Mouse (Mus musculus) heart, embryonic 15.5 days (tissue): ENCODE measurements around the gene Trim69. TPM values are rescaled to one million over a fixed set of nuclear protein-coding genes. Genes with fewer than 3 reads are reported as not detected.
"Not testable (repeated sequence)": the region's sequence is repeated elsewhere in the genome, so short reads cannot be mapped to it uniquely, and the experiment has no call there.

Experiments
- ATAC-seq: fragments of 200-750 bp; cut with Nextera tagmentation; replicated peaks from 2 replicates; pipeline ENCODE4 v1.8.0; 2017; ENCODE audit warnings: low read depth, moderate TSS enrichment; ENCODE audit not compliant: insufficient number of reproducible peaks, insufficient read depth, low FRiP score
- H3K27ac ChIP-seq: fragments of 300-500 bp; sonication (generic); 2 replicates; pipeline ENCODE4 v1.5.1; 2015; ENCODE audit warnings: mild to moderate bottlenecking, inconsistent platforms
- H3K27me3 ChIP-seq: fragments of 300-500 bp; sonication (generic); 2 replicates; pipeline ENCODE4 v1.6.1; 2015; ENCODE audit warnings: inconsistent platforms
- H3K36me3 ChIP-seq: fragments of 300-500 bp; sonication (generic); 2 replicates; pipeline ENCODE4 v1.6.1; 2015; ENCODE audit warnings: mild to moderate bottlenecking, inconsistent platforms
- H3K4me1 ChIP-seq: fragments of 300-500 bp; sonication (generic); replicated peaks from 2 replicates; pipeline ENCODE4 v1.6.1; 2015; ENCODE audit warnings: inconsistent platforms
- H3K4me2 ChIP-seq: fragments of 300-500 bp; sonication (generic); 2 replicates; pipeline ENCODE4 v1.6.1; 2015; ENCODE audit warnings: inconsistent platforms, mild to moderate bottlenecking, moderate library complexity
- H3K4me3 ChIP-seq: fragments of 300-500 bp; sonication (generic); 2 replicates; pipeline ENCODE4 v1.5.1; 2015; ENCODE audit warnings: mild to moderate bottlenecking, inconsistent platforms
- H3K9ac ChIP-seq: fragments of 300-500 bp; sonication (generic); 2 replicates; pipeline ENCODE4 v1.6.1; 2015; ENCODE audit warnings: mild to moderate bottlenecking, inconsistent platforms
- H3K9me3 ChIP-seq: fragments of 300-500 bp; sonication (generic); replicated peaks from 2 replicates; pipeline ENCODE4 v1.6.1; 2016; ENCODE audit warnings: inconsistent platforms
- WGBS: fragments of 180-500 bp; shearing (Covaris S2); methylation state at CpG from one replicate; pipeline ENCODE4 v1.1.7; 2015; ENCODE audit warnings: mixed read lengths; 5-methylcytosine and 5-hydroxymethylcytosine counted together
- polyA plus RNA-seq: library from polyadenylated mRNA; unstranded; fragments of >200 nt; fragmentation: Nextera tagmentation; extraction: Ambion mirVana; gene quantifications from 2 replicates; pipeline ENCODE4 v1.2.1, GENCODE M21; 2015

Trim69 gene
- polyA plus RNA-seq, 1 experiment from 2014 or later: not detected

GRCm38 (mm10) chr2:122180051-122180822 lies 19.7 kb downstream of the Trim69 start:
- Histone ChIP-seq H3K27me3 (no peaks in the 10 kb centered on the region), H3K4me3 (no peak overlapping the region), H3K27ac (no peak overlapping the region), H3K4me1 (no peaks in the 10 kb centered on the region), H3K4me2 (no peak overlapping the region), H3K36me3 (no peaks in the 10 kb centered on the region), H3K9ac (no peak overlapping the region), H3K9me3 (no peaks in the 10 kb centered on the region)
- no peak for ATAC-seq
- 63% methylated on average over 8 of the region's 8 CpGs for WGBS

- H3K27me3 ChIP-seq: no peaks in the 10 kb centered on the region
- no peak overlapping the region for H3K9ac ChIP-seq
- no peaks in the 10 kb centered on the region for H3K4me1 ChIP-seq
- H3K4me3 ChIP-seq: no peak overlapping the region
- H3K36me3 ChIP-seq: no peaks in the 10 kb centered on the region
- H3K4me2 ChIP-seq: no peak overlapping the region
- ATAC-seq: no peak
- H3K27ac ChIP-seq: no peak overlapping the region
- 78% methylated on average over 4 of the region's 4 CpGs for WGBS
- no peaks in the 10 kb centered on the region for H3K9me3 ChIP-seq
Measured at GRCm38 (mm10) chr2:122185086-122185485, 24.6 kb downstream of the Trim69 start.

GRCm38 (mm10) chr2:122186106-122186505 lies 25.6 kb downstream of the Trim69 start, which contains the start of the genes Patl2 and Terb2:
Patl2 (minus strand) TSS chr2:122186189.
Terb2 (plus strand) TSS chr2:122186272.
- no peak within 1 kb of the TSS for H3K4me2 ChIP-seq
- no peaks in the 10 kb centered on the region for H3K9me3 ChIP-seq
- no peak for ATAC-seq
- H3K4me1 ChIP-seq: no peaks in the 10 kb centered on the region
- H3K27me3 ChIP-seq: no peaks in the 10 kb centered on the region
- no peak within 1 kb of the TSS for H3K27ac ChIP-seq
- H3K4me3 ChIP-seq: no peak within 1 kb of the TSS
- no peaks in the 10 kb centered on the region for H3K36me3 ChIP-seq
- WGBS: 75% methylated on average over 17 of the region's 17 CpGs
- H3K9ac ChIP-seq: no peak within 1 kb of the TSS

GRCm38 (mm10) chr2:122186751-122187150 lies 26.3 kb downstream of the Trim69 start:
- ATAC-seq: no peak
- Histone ChIP-seq H3K4me3 (no peak overlapping the region), H3K36me3 (no peaks in the 10 kb centered on the region), H3K27ac (no peak overlapping the region), H3K9me3 (no peaks in the 10 kb centered on the region), H3K27me3 (no peaks in the 10 kb centered on the region), H3K9ac (no peak overlapping the region), H3K4me1 (no peaks in the 10 kb centered on the region), H3K4me2 (no peak overlapping the region)
- WGBS: 89% methylated on average over 3 of the region's 3 CpGs

- H3K4me2 ChIP-seq: no peak overlapping the region
- 58% methylated on average over 3 of the region's 3 CpGs for WGBS
- H3K9me3 ChIP-seq: no peaks in the 10 kb centered on the region
- no peak overlapping the region for H3K27ac ChIP-seq
- H3K9ac ChIP-seq: no peak overlapping the region
- ATAC-seq: no peak
- H3K27me3 ChIP-seq: no peaks in the 10 kb centered on the region
- H3K4me3 ChIP-seq: no peak overlapping the region
- H3K36me3 ChIP-seq: no peaks in the 10 kb centered on the region
- no peaks in the 10 kb centered on the region for H3K4me1 ChIP-seq
Measured at GRCm38 (mm10) chr2:122191849-122192248, 31.3 kb downstream of the Trim69 start.

- no peaks in the 10 kb centered on the region for H3K4me1 ChIP-seq
- no peaks in the 10 kb centered on the region for H3K9me3 ChIP-seq
- no peak overlapping the region for H3K4me2 ChIP-seq
- 52% methylated on average over 1 of the region's 1 CpGs for WGBS
- H3K9ac ChIP-seq: no peak overlapping the region
- no peak for ATAC-seq
- no peaks in the 10 kb centered on the region for H3K27me3 ChIP-seq
- no peak overlapping the region for H3K4me3 ChIP-seq
- H3K27ac ChIP-seq: no peak overlapping the region
- H3K36me3 ChIP-seq: no peaks in the 10 kb centered on the region
Measured at GRCm38 (mm10) chr2:122194509-122194929, 34.0 kb downstream of the Trim69 start.

GRCm38 (mm10) chr2:122201501-122201900 lies 41.0 kb downstream of the Trim69 start:
- H3K4me1 ChIP-seq: no peaks in the 10 kb centered on the region
- 44% methylated on average over 1 of the region's 1 CpGs for WGBS
- ATAC-seq: no peak
- H3K9me3 ChIP-seq: no peaks in the 10 kb centered on the region
- H3K4me2 ChIP-seq: no peak overlapping the region
- H3K4me3 ChIP-seq: no peak overlapping the region
- no peaks in the 10 kb centered on the region for H3K36me3 ChIP-seq
- H3K27ac ChIP-seq: no peak overlapping the region
- no peaks in the 10 kb centered on the region for H3K27me3 ChIP-seq
- no peak overlapping the region for H3K9ac ChIP-seq

- whole genome bisulfite sequencing: 57% methylated on average over 2 of the region's 2 CpGs
- Histone ChIP-seq H3K4me1 (no peaks in the 10 kb centered on the region), H3K4me2 (no peak overlapping the region), H3K9ac (no peak overlapping the region), H3K36me3 (no peaks in the 10 kb centered on the region), H3K9me3 (no peaks in the 10 kb centered on the region), H3K27me3 (no peaks in the 10 kb centered on the region), H3K27ac (no peak overlapping the region), H3K4me3 (no peak overlapping the region)
- no peak for ATAC-seq
Measured at GRCm38 (mm10) chr2:122206440-122207107, 46.1 kb downstream of the Trim69 start.

GRCm38 (mm10) chr2:122210534-122211228 lies 50.2 kb downstream of the Trim69 start:
- no peak overlapping the region for H3K4me3 ChIP-seq
- no peak for ATAC-seq
- 78% methylated on average over 3 of the region's 3 CpGs for WGBS

GRCm38 (mm10) chr2:122217075-122217474 lies 56.6 kb downstream of the Trim69 start:
- not testable (repeated sequence) for ATAC-seq, H3K27me3 ChIP-seq, H3K27ac ChIP-seq, H3K36me3 ChIP-seq, H3K9ac ChIP-seq, H3K4me3 ChIP-seq, H3K4me2 ChIP-seq, H3K4me1 ChIP-seq, H3K9me3 ChIP-seq
- 73% methylated on average over 4 of the region's 4 CpGs for WGBS

More at GRCm38 (mm10) chr2:122210534-122211228, 50.2 kb downstream of the Trim69 start:
- Histone ChIP-seq H3K9me3 (no peaks in the 10 kb centered on the region), H3K4me2 (no peak overlapping the region), H3K27ac (no peak overlapping the region), H3K9ac (no peak overlapping the region), H3K4me1 (no peaks in the 10 kb centered on the region), H3K36me3 (no peaks in the 10 kb centered on the region), H3K27me3 (no peaks in the 10 kb centered on the region)

GRCm38 (mm10) chr2:122218234-122218633 lies 57.7 kb downstream of the Trim69 start:
- Histone ChIP-seq H3K27me3 (no peaks in the 10 kb centered on the region), H3K9ac (no peak overlapping the region), H3K4me3 (no peak overlapping the region), H3K9me3 (no peaks in the 10 kb centered on the region), H3K36me3 (no peaks in the 10 kb centered on the region), H3K4me2 (no peak overlapping the region), H3K27ac (no peak overlapping the region), H3K4me1 (no peaks in the 10 kb centered on the region; the same call in 1 of the 2 replicates)
- 74% methylated on average over 2 of the region's 2 CpGs for WGBS
- no peak for ATAC-seq
